Comparison of ENCODE assay signal across 10 mouse cellular contexts in genomic region chr19:45308676-45309275, GRCm38 (mm10). TPM values are rescaled to one million over a fixed set of nuclear protein-coding genes. Genes with fewer than 3 reads are reported as not detected.
DNase-seq lines count a peak whose midpoint lies in the region; ATAC-seq and TF ChIP-seq lines count a peak whose summit lies in the region.
"Had no signal": no experiment of that assay in that cellular context is flagged by ENCODE, and none has a peak within 500 bp of the region (broad histone marks: within the 10 kb centered on the region; RNA-seq: fewer than 3 reads in every experiment).

No protein-coding gene starts in this region.

- H3K36me3 ChIP-seq in liver, adult 2 months (ENCODE audit: control insufficient read depth, insufficient read depth, low read length), result no peaks in the 10 kb centered on the region
- H3K36me3 ChIP-seq in liver, embryonic 11.5 days (ENCODE audit: control insufficient read depth, insufficient read depth, low read length), result no peaks in the 10 kb centered on the region
- H3K36me3 ChIP-seq: forebrain, embryonic 10.5 days; lung, embryonic 15.5 days had no signal

- no peak overlapping the region for H3K4me3 ChIP-seq in liver, adult 2 months (ENCODE audit: insufficient read depth, low read depth, low read length)
- no peak overlapping the region for H3K4me3 ChIP-seq in liver, embryonic 11.5 days (ENCODE audit: low read depth, low read length)
- H3K4me3 ChIP-seq: forebrain, embryonic 10.5 days; lung, embryonic 15.5 days had no signal

- H3K27ac ChIP-seq in liver, adult 2 months (replicated peaks; ENCODE audit: insufficient read depth, low read depth, low read length), result no peak overlapping the region
- no peak overlapping the region for H3K27ac ChIP-seq in liver, embryonic 11.5 days (ENCODE audit: low read depth, low read length)
- H3K27ac ChIP-seq: forebrain, embryonic 10.5 days; lung, embryonic 15.5 days had no signal

- H3K9me3 ChIP-seq in liver, embryonic 11.5 days (ENCODE audit: control insufficient read depth, low read length), result no peaks in the 10 kb centered on the region
- H3K9me3 ChIP-seq: forebrain, embryonic 10.5 days; lung, embryonic 15.5 days had no signal

- ATAC-seq in liver, embryonic 11.5 days (replicated peaks; ENCODE audit: low FRiP score), result no peak
- 0 out of 2 replicates have a peak, but pooled peaks have one; percentile 23 for ATAC-seq in granulocyte monocyte progenitor cell, adult 5-6 weeks (replicated peaks; ENCODE audit: poor library complexity, severe bottlenecking)
- ATAC-seq: hindbrain, embryonic 16.5 days had no signal

- H3K4me2 ChIP-seq in liver, embryonic 11.5 days, result no peak overlapping the region
- H3K4me2 ChIP-seq: lung, embryonic 15.5 days had no signal

- H3K4me1 ChIP-seq in liver, adult 2 months (ENCODE audit: control insufficient read depth, insufficient read depth, low read length), result peaks cover 3% of the 10 kb centered on the region
- peaks cover 8% of the 10 kb centered on the region; the same call in 1 of the 2 replicates for H3K4me1 ChIP-seq in liver, embryonic 11.5 days (replicated peaks; ENCODE audit: control insufficient read depth, insufficient read depth, low read length)

- no peak for TF ChIP-seq POLR2A in liver, adult 2 months (IDR thresholded peaks at IDR 0.05; ENCODE audit: extremely low read depth, insufficient read depth, low read length)

- peak; percentile 96 for TF ChIP-seq CTCF in liver, adult 2 months (IDR thresholded peaks at IDR 0.05; ENCODE audit: low read depth, low read length)

- DNase-seq in liver, adult 2 months (ENCODE audit: extremely low read depth, low read depth, low spot score), result peak; percentile 46
- no peak for DNase-seq in liver, embryonic 11.5 days (ENCODE audit: low spot score)
- peak; percentile 45 for DNase-seq in adipocyte (ENCODE audit: low spot score)
- peak; percentile 73 for DNase-seq in skeletal muscle tissue, adult 2 months (ENCODE audit: low read depth, low spot score)
- DNase-seq in frontal cortex, postnatal 25 days (ENCODE audit: low spot score in 2 of 2), result no peak
- no peak for DNase-seq in embryo, embryonic 10 days (ENCODE audit: low spot score)

- H3K9ac ChIP-seq in liver, adult 2 months (ENCODE audit: low read depth, low read length), result no peak overlapping the region
- no peak overlapping the region for H3K9ac ChIP-seq in liver, embryonic 11.5 days (ENCODE audit: low read depth, low read length)
- H3K9ac ChIP-seq: lung, embryonic 15.5 days had no signal

- no peaks in the 10 kb centered on the region for H3K79me2 ChIP-seq in liver, adult 2 months (ENCODE audit: control insufficient read depth, insufficient read depth, low read length)

- 60% methylated on average over 8 of the region's 8 CpGs for WGBS in liver, adult 2 months
- 55% methylated on average over 8 of the region's 8 CpGs for WGBS in liver, embryonic 11.5 days

- H3K27me3 ChIP-seq in liver, adult 2 months (ENCODE audit: control insufficient read depth, insufficient read depth, low read length), result peaks cover 4% of the 10 kb centered on the region; the same call in 1 of the 2 replicates
- H3K27me3 ChIP-seq in liver, embryonic 11.5 days (replicated peaks; ENCODE audit: control insufficient read depth, insufficient read depth, low read length), result peaks cover 44% of the 10 kb centered on the region

RNA-seq across cellular contexts. Expression of gene Btrc, which starts 54.8 kb away (rescaled TPM):
- total RNA-seq in liver, adult 2 months (2014; rRNA removed), result 10.9 and 12.6 TPM in 2 replicates
- polyA plus RNA-seq in liver, adult 2 months (2012; rRNA removed), result 7.1 and 7.8 TPM in 2 replicates
- polyA plus RNA-seq in liver, embryonic 11.5 days (2014; fragmentation: Nextera tagmentation; extraction: Ambion mirVana), result 49.0 and 55.4 TPM in 2 replicates
- total RNA-seq in granulocyte monocyte progenitor cell, adult 5-6 weeks (2014; fragmentation: Nextera tagmentation), result 19.4 and 20.1 TPM in 2 replicates
- total RNA-seq in granulocyte monocyte progenitor cell, adult 5-6 weeks (2017), result 16.0 and 17.6 TPM in 2 replicates

Comparison
In these comparisons a context has a peak if more than half of its experiments do, and no peak if none do; other contexts are left out.
1. DNase-seq: peak in liver, adult 2 months (single experiment), adipocyte (single experiment) and skeletal muscle tissue, adult 2 months (single experiment); none in liver, embryonic 11.5 days (single experiment), frontal cortex, postnatal 25 days (0 of 2) and embryo, embryonic 10 days (single experiment).